Mouse (Mus musculus): ENCODE data around the gene Irf5. TPM values are rescaled to one million over a fixed set of nuclear protein-coding genes. Genes with fewer than 3 reads are reported as not detected.

The Irf5 gene
- total RNA-seq, 2 experiments from 2014 or later: 1.6 to 3.7 TPM

Other genes starting within 250 kb of the Irf5 start
- not detected for gene Fam71f2, start 247.0 kb upstream of the Irf5 start, total RNA-seq (2021)
- gene Fam71f1, start 207.5 kb upstream of the Irf5 start, total RNA-seq (2021): not detected
- gene Calu, start 178.6 kb upstream of the Irf5 start, total RNA-seq (2021): 10 to 100 TPM; 82.5 to 86.2 TPM
- under 1 TPM in 1 of 2 experiments, not detected in 1; 0.35 TPM for gene Opn1sw, start 138.2 kb upstream of the Irf5 start, total RNA-seq (2021)
- gene Ccdc136, start 130.3 kb upstream of the Irf5 start, total RNA-seq (2021): 10 to 100 TPM; 10.1 to 12.9 TPM
- 100 to 1,000 TPM; 403 to 438 TPM for gene Flnc, start 93.4 kb upstream of the Irf5 start, total RNA-seq (2021)
- 100 to 1,000 TPM in 1 of 2 experiments, 10 to 100 TPM in 1; 94.2 to 103 TPM for gene Atp6v1f, start 58.9 kb upstream of the Irf5 start, total RNA-seq (2021)
- gene Atp6v1fnb, start 55.2 kb upstream of the Irf5 start, total RNA-seq (2021): not detected
- 1 to 10 TPM; 5.4 to 5.9 TPM for gene Kcp, start 18.7 kb upstream of the Irf5 start, total RNA-seq (2021)
- gene Tnpo3, start 83.3 kb downstream of the Irf5 start, total RNA-seq (2021): 10 to 100 TPM; 29.3 to 32.4 TPM
- 1 to 10 TPM; 2.2 to 3.0 TPM for gene Tspan33, start 167.6 kb downstream of the Irf5 start, total RNA-seq (2021)
- gene Smo, start 208.9 kb downstream of the Irf5 start, total RNA-seq (2021): 1 to 10 TPM; 4.4 to 4.5 TPM
- gene Ahcyl2, start 241.4 kb downstream of the Irf5 start, total RNA-seq (2021): 10 to 100 TPM; 12.7 to 14.5 TPM